Mouse (Mus musculus) embryonic fibroblast, embryonic 13.5 days (primary cell): Measurements from ENCODE around the gene Olfr1195.
"Not testable (repeated sequence)": the region's sequence is repeated elsewhere in the genome, so short reads cannot be mapped to it uniquely, and the experiment has no call there.

ENCODE experiments used
- CTCF ChIP-seq: IDR thresholded peaks from 2 replicates; pipeline ENCODE4 v1.5.1; 2011; ENCODE audit warnings: mild to moderate bottlenecking, control low read depth, low read length, moderate library complexity, borderline replicate concordance; ENCODE audit not compliant: insufficient read depth
- POLR2A ChIP-seq: IDR thresholded peaks from 2 replicates; pipeline ENCODE4 v1.6.1; 2011; ENCODE audit warnings: low read depth, mild to moderate bottlenecking, control low read depth, low read length, moderate library complexity

DNA sequence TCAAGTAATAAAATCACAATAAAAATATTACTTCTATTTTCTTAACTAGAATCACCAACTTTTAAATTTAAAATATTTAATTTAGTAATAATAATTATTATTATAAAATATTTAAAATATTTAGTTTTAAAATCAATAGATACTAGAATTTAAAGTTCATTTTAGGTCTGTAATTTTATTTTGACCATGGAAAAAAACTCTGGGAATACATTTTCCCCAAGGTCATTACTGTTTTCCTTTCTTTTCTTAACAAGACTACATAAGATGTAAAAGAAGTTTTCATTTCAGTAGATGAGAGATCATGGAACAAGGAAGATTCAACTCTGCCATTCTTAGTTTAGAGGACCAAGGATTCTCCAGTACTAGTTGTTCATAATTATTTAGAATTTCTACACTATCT is 13.7 kb downstream of the Olfr1195 start, which contains the start of gene Olfr1193:
- TF ChIP-seq POLR2A, CTCF: not testable (repeated sequence)
